Mouse (Mus musculus) macrophage (primary cell): ENCODE measurements around the gene Lao1. TPM values are rescaled to one million over a fixed set of nuclear protein-coding genes. Genes with fewer than 3 reads are reported as not detected.
"Not testable (repeated sequence)": the region's sequence is repeated elsewhere in the genome, so short reads cannot be mapped to it uniquely, and the experiment has no call there.

Experiments
- H3K27ac ChIP-seq: fragments of 350-480 bp; formaldehyde crosslinking; 2 replicates; pipeline ENCODE4 v1.9.0; 2021
- H3K36me3 ChIP-seq: fragments of 350-480 bp; formaldehyde crosslinking; 2 replicates; pipeline ENCODE4 v1.9.0; 2021; ENCODE audit errors: inconsistent target
- H3K4me3 ChIP-seq: fragments of 350-480 bp; formaldehyde crosslinking; 2 replicates; pipeline ENCODE4 v1.9.0; 2021; ENCODE audit errors: inconsistent target
- H3K79me2 ChIP-seq: fragments of 350-480 bp; formaldehyde crosslinking; 2 replicates; pipeline ENCODE4 v1.9.0; 2021; ENCODE audit errors: inconsistent target
- WGBS: methylation state at CpG from one replicate; pipeline ENCODE4 v1.1.7; 2026; ENCODE audit warnings: inconsistent platforms; ENCODE audit not compliant: missing documents; 5-methylcytosine and 5-hydroxymethylcytosine counted together
- polyA plus RNA-seq: library from polyadenylated mRNA; stranded (reverse); fragments of 250-400 nt; gene quantifications from 3 replicates; pipeline ENCODE4 v1.2.4, GENCODE M21; 2018; ENCODE audit warnings: inconsistent platforms
- total RNA-seq, 78 experiments: library from RNA; depleted of rRNA; stranded (reverse); fragments of 250-400 nt; gene quantifications; 1 replicate in 9 of 78; 2 replicates in 24 of 78; 3 replicates in 43 of 78; 4 replicates in 2 of 78; pipeline ENCODE4 v1.2.4; 2018; ENCODE audit warnings: inconsistent platforms in 56 of 78

The Lao1 gene
- not detected for total RNA-seq (2018; cell fraction: chromatin; rRNA removed)
- total RNA-seq (2018; cell fraction: cytosol; rRNA removed): not detected
- total RNA-seq (2018; cell fraction: nucleus; rRNA removed): not detected
- polyA plus RNA-seq: not detected in 3 replicates

DNA sequence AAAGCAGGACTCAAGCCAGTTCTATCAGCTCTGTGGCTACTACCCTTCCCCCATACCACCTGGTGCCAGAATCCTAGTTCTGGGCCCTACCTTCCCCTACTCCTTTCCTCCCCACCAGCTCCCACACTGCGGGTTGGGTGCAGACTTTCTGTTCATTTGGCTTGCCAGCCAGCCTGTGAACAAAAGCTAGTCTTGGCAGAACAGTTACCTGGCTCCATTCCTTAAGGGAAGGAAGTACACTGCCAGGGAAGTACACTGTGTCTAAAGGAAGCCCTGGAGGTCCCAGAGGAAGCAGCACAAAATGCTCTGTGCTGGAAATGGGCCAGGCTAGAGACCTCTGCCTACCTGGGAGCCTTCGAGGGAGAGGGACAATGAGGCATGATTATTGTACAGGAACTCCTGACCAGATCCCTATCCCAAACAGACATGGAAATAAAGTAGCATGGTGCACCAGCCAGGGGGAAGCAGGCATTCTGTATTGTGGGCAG is at the start of gene Lao1:
Gene Lao1 (plus strand): TSS at position 438 of the 488 bp plus-strand sequence.
- Histone ChIP-seq H3K27ac (no peak within 1 kb of the TSS), H3K79me2 (no peaks in the 10 kb centered on the region), H3K36me3 (no peaks in the 10 kb centered on the region), H3K4me3 (no peak within 1 kb of the TSS)
- WGBS: 94% methylated on average over 2 of the region's 2 CpGs

- 83% methylated on average over 1 of the region's 2 CpGs for WGBS
- not testable (repeated sequence) for H3K79me2 ChIP-seq, H3K27ac ChIP-seq, H3K4me3 ChIP-seq, H3K36me3 ChIP-seq
Observed at GRCm38 (mm10) chr4:118917365-118917764, 44.0 kb upstream of the Lao1 start, which contains the start of gene Olfr1329. Gene Olfr1329 (minus strand): TSS chr4:118917465.

GRCm38 (mm10) chr4:118931326-118931725 is 30.1 kb upstream of the Lao1 start:
- H3K79me2 ChIP-seq, H3K36me3 ChIP-seq, H3K27ac ChIP-seq, H3K4me3 ChIP-seq: not testable (repeated sequence)
- 87% methylated on average over 3 of the region's 3 CpGs for WGBS

DNA sequence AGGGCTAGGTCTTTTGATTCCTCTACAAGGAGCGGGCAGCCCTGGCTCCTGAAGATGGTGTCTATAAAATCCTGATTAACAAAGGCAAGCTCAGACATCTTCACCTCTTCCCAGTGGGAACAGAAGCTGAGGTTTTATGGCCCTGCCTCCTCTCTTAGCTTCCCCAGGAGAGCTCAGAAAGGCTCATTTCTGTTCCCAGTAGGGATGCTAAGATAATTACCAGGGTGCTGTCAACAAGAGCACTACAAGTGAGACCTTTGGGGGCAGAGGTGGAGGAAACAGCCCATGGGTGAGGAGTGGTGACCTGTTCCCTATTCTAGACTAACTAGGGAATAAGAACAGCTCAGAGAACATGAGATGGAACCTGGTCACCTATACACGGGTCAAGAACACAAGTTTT is 22.9 kb upstream of the Lao1 start, which contains the start of gene Olfr1328:
Gene Olfr1328 (minus strand): TSS at position 101 of the 400 bp plus-strand sequence.
- 83% methylated on average over 2 of the region's 2 CpGs for WGBS
- Histone ChIP-seq H3K79me2 (no peaks in the 10 kb centered on the region), H3K27ac (no peak within 1 kb of the TSS), H3K36me3 (no peaks in the 10 kb centered on the region), H3K4me3 (no peak within 1 kb of the TSS)

- 87% methylated on average over 7 of the region's 7 CpGs for WGBS
- Histone ChIP-seq H3K27ac (no peak overlapping the region), H3K79me2 (no peaks in the 10 kb centered on the region), H3K36me3 (no peaks in the 10 kb centered on the region), H3K4me3 (no peak overlapping the region)
Observed at GRCm38 (mm10) chr4:118958812-118959211, 2.6 kb upstream of the Lao1 start.

DNA sequence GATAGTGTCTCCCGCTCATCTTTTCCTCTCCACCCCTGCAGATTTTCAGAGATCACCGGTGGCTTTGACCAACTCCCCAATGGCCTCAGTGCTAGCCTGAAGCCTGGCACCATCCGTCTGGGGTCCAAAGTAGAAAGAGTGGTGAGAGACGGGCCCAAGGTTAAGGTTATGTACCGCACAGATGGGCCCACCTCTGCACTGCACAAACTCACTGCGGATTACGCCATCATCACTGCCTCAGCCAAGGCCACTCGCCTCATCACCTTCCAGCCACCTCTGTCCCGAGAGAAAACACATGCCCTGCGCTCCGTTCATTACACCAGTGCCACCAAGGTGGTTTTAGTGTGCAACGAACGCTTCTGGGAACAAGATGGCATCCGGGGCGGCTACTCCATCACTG is 6.3 kb downstream of the Lao1 start:
- no peaks in the 10 kb centered on the region for H3K79me2 ChIP-seq
- H3K36me3 ChIP-seq: no peaks in the 10 kb centered on the region

DNA sequence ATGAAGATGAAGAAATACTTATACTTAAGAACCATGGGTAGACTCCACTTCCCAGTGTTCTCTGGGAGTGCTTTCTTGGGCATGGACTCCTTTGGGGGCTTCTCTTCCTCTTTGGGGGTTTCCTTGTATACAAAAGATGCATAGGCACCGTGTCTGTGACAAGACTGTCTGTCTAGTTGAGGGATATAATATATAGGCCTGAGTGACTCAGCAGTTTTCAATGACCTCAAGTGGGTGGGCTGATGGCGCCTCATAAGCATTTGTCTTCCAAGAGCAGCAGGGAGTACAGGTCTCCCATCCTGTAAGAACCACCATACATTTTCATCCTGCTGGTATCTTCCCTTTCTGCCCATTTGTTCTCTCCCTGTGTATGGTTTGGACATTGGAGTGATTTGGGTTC is 11.9 kb downstream of the Lao1 start:
- Histone ChIP-seq H3K27ac (no peak overlapping the region), H3K4me3 (no peak overlapping the region), H3K79me2 (no peaks in the 10 kb centered on the region), H3K36me3 (no peaks in the 10 kb centered on the region)
- WGBS: 52% methylated on average over 2 of the region's 2 CpGs

More for the DNA sequence above, 6.3 kb downstream of the Lao1 start:
- Histone ChIP-seq H3K4me3 (no peak overlapping the region), H3K27ac (no peak overlapping the region)
- WGBS: 90% methylated on average over 15 of the region's 15 CpGs

- H3K79me2 ChIP-seq: no peaks in the 10 kb centered on the region
- no peaks in the 10 kb centered on the region for H3K36me3 ChIP-seq
- H3K27ac ChIP-seq: no peak overlapping the region
- 93% methylated on average over 4 of the region's 4 CpGs for whole genome bisulfite sequencing
- no peak overlapping the region for H3K4me3 ChIP-seq
Observed at GRCm38 (mm10) chr4:118985291-118985690, 23.9 kb downstream of the Lao1 start.

DNA sequence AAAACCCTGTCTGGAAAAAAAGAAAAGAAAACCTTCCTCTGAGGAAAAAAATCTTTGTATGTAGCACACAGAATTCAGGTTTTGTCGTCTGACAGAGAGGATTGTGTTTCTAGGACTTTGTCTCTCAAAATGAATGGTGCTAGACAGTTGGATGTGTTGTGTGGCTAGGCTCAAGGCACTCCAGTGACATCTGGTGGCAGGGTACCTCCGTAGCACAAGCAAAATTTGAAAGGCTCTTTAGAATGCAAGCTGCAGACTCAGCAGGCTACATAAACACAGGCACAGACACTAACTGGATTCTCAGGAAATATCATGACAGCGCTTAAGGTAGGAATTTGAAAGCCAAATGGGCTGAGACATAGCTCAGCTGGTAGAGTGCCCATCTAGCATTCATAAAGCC is 27.2 kb downstream of the Lao1 start:
- Histone ChIP-seq H3K79me2 (no peaks in the 10 kb centered on the region), H3K36me3 (no peaks in the 10 kb centered on the region), H3K27ac (no peak overlapping the region), H3K4me3 (no peak overlapping the region)
- 20% methylated on average over 3 of the region's 3 CpGs for WGBS

GRCm38 (mm10) chr4:118989331-118989730 is 28.0 kb downstream of the Lao1 start:
- Histone ChIP-seq H3K79me2 (no peaks in the 10 kb centered on the region), H3K36me3 (no peaks in the 10 kb centered on the region), H3K4me3 (no peak overlapping the region), H3K27ac (no peak overlapping the region)
- 34% methylated on average over 12 of the region's 12 CpGs for WGBS

GRCm38 (mm10) chr4:118991797-118992196 is 30.4 kb downstream of the Lao1 start:
- H3K27ac ChIP-seq: no peak overlapping the region
- no peaks in the 10 kb centered on the region for H3K36me3 ChIP-seq
- WGBS: 40% methylated on average over 4 of the region's 4 CpGs
- no peaks in the 10 kb centered on the region for H3K79me2 ChIP-seq
- H3K4me3 ChIP-seq: no peak overlapping the region

- Histone ChIP-seq H3K4me3 (no peak overlapping the region), H3K27ac (no peak overlapping the region), H3K36me3 (no peaks in the 10 kb centered on the region), H3K79me2 (no peaks in the 10 kb centered on the region)
- WGBS: 89% methylated on average over 14 of the region's 14 CpGs
Observed at GRCm38 (mm10) chr4:118997127-118997542, 35.8 kb downstream of the Lao1 start.

GRCm38 (mm10) chr4:118999691-119000486 is 38.5 kb downstream of the Lao1 start:
- H3K4me3 ChIP-seq: no peak overlapping the region
- whole genome bisulfite sequencing: 7% methylated on average over 19 of the region's 19 CpGs
- no peaks in the 10 kb centered on the region for H3K36me3 ChIP-seq
- H3K79me2 ChIP-seq: no peaks in the 10 kb centered on the region
- no peak overlapping the region for H3K27ac ChIP-seq

DNA sequence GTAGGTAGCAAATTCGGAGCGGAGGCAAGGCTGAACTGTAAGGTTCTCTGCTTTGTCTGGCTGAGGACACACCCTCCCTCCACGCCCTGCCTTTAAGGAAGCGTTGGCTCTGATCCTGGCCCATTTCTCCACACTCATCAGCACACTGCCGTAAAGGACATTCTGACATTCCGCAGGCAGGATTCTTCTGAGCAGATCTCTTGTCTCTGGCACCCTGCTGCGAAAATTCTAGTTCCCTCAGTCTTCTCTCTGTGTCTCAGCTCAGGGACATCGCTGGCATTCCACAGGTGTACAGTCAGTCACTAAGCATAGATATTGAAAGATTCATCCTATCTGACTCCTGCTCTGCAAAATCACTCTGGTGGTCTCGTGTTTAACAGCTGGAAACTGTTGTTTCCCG is 40.3 kb downstream of the Lao1 start:
- no peaks in the 10 kb centered on the region for H3K36me3 ChIP-seq
- H3K79me2 ChIP-seq: no peaks in the 10 kb centered on the region
- 81% methylated on average over 10 of the region's 10 CpGs for WGBS
- H3K4me3 ChIP-seq: no peak overlapping the region
- no peak overlapping the region for H3K27ac ChIP-seq

DNA sequence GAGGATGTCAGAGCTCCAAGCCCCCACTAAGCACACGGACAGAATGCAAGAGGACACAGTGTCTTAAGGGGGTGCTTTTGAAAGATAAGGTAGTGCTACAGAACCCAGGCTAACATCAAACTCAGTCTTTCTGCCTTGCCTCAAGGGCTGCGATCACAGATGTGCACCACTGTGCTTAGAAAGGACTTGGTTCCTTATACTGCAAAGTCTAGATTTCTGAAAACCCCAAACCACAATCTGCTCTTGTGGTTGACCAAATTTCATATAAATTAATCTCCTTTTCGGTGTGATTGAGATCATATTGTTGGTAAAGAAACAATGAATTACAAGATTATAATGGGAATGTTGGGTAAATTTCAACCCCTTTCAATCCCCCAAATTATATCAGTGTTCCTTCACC is 41.1 kb downstream of the Lao1 start:
- Histone ChIP-seq H3K79me2 (no peaks in the 10 kb centered on the region), H3K27ac (no peak overlapping the region), H3K4me3 (no peak overlapping the region), H3K36me3 (no peaks in the 10 kb centered on the region)
- WGBS: 19% methylated on average over 3 of the region's 3 CpGs
